Mouse (Mus musculus) forebrain, postnatal 0 days (tissue): ENCODE measurements around the gene Ralgps1. TPM values are rescaled to one million over a fixed set of nuclear protein-coding genes. Genes with fewer than 3 reads are reported as not detected.

Experiments used
- ATAC-seq: fragments of 200-750 bp; cut with Nextera tagmentation; 2 replicates; pipeline ENCODE4 v1.8.0; 2017; ENCODE audit warnings: mild to moderate bottlenecking, moderate library complexity
- DNase-seq: peaks from one replicate; pipeline ENCODE4 v3.0.0-alpha.2; 2015
- H3K27ac ChIP-seq: fragments of 300-500 bp; sonication (generic); 2 replicates; pipeline ENCODE4 v1.5.1; 2014; ENCODE audit warnings: low read depth, mild to moderate bottlenecking, antibody characterized with exemption, low read length, moderate library complexity, mixed read lengths
- H3K27me3 ChIP-seq: fragments of 300-500 bp; sonication (generic); 2 replicates; pipeline ENCODE4 v1.6.1; 2014; ENCODE audit warnings: mild to moderate bottlenecking, low read length, mixed read lengths; ENCODE audit not compliant: insufficient read depth
- H3K36me3 ChIP-seq: fragments of 300-500 bp; sonication (generic); 2 replicates; pipeline ENCODE4 v1.6.1; 2014; ENCODE audit warnings: mild to moderate bottlenecking, moderate library complexity; ENCODE audit not compliant: insufficient read depth
- H3K4me1 ChIP-seq: fragments of 300-500 bp; sonication (generic); 2 replicates; pipeline ENCODE4 v1.6.1; 2014; ENCODE audit warnings: antibody characterized with exemption; ENCODE audit not compliant: insufficient read depth
- H3K4me2 ChIP-seq: fragments of 300-500 bp; sonication (generic); 2 replicates; pipeline ENCODE4 v1.6.1; 2014; ENCODE audit warnings: low read depth, mild to moderate bottlenecking, moderate library complexity
- H3K4me3 ChIP-seq: fragments of 300-500 bp; sonication (generic); 2 replicates; pipeline ENCODE4 v1.5.1; 2014; ENCODE audit warnings: low read depth, low read length, mixed read lengths
- H3K9ac ChIP-seq: fragments of 300-500 bp; sonication (generic); 2 replicates; pipeline ENCODE4 v1.6.1; 2014; ENCODE audit warnings: mild to moderate bottlenecking
- H3K9me3 ChIP-seq: fragments of 300-500 bp; sonication (generic); 2 replicates; pipeline ENCODE4 v1.6.1; 2016; ENCODE audit warnings: low read length
- CTCF ChIP-seq: sonication (generic); IDR thresholded peaks from 2 replicates; pipeline ENCODE4 v1.5.1; 2016; ENCODE audit warnings: antibody characterized with exemption, control low read depth, low read depth
- WGBS: fragments of 180-500 bp; shearing (Covaris S2); extraction: QIAGEN DNeasy Blood & Tissue Kit; methylation state at CpG from one replicate; pipeline ENCODE4 v1.1.7; 2014; 5-methylcytosine and 5-hydroxymethylcytosine counted together
- polyA plus RNA-seq: library from polyadenylated mRNA; unstranded; fragments of >200 nt; fragmentation: Nextera tagmentation; extraction: Ambion mirVana; gene quantifications from 2 replicates; pipeline ENCODE4 v1.2.1, GENCODE M21; 2015
- total RNA-seq: library from RNA; depleted of rRNA; stranded (reverse); fragments of >200 nt; gene quantifications from 2 replicates; pipeline ENCODE4 v1.2.3, GENCODE M21; 2014

Gene Ralgps1
- total and polyA plus RNA-seq, 2 experiments from 2014 or later, result 24.6 to 66.9 TPM

DNA sequence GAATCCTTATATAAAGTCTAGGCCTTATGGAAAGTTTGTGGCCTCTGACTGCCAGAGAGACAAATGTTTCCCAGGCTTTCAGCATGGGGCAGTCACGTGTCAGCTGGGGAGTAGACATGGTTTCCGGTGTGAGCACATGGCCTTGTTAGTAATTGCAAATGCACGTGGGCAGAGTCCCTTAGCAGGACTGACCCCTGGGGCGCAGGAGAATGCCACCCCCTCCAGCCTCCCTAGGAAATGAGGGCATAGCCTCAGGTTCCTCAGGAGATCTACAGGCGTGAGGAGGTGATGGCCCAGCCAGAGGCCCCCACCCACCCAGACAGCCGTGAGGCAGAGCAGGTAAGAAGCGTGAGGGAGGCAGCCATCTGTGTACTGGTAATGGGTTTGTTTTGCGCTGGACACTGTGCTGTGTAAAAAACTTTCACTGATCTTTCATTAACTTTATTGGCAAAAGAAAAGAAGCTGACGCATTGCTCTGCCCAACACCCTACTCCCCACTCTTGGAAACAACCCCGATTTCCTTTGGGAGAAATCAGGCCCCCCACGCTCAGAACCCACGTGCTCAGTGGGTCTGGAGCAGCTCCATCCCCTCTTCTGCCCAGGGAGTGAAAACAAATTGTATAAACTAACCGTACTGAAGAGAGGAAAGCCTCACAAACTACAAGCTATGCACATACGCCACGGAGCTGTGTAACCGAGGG lies 191.2 kb downstream of the Ralgps1 start:
- no peak for TF ChIP-seq CTCF
- H3K27me3 ChIP-seq, result no peaks in the 10 kb centered on the region
- H3K4me2 ChIP-seq, result no peak overlapping the region
- H3K27ac ChIP-seq, result no peak overlapping the region
- 22% methylated on average over 16 of the region's 16 CpGs for WGBS
- H3K4me1 ChIP-seq, result peaks cover 10% of the 10 kb centered on the region; the same call in 1 of the 2 replicates
- ATAC-seq (0 out of 2 replicates have a peak, but pooled peaks have one; percentile 21), DNase-seq (no peak)
- H3K9ac ChIP-seq, result no peak overlapping the region
- no peak overlapping the region for H3K4me3 ChIP-seq
- no peaks in the 10 kb centered on the region for H3K36me3 ChIP-seq
- no peaks in the 10 kb centered on the region for H3K9me3 ChIP-seq

DNA sequence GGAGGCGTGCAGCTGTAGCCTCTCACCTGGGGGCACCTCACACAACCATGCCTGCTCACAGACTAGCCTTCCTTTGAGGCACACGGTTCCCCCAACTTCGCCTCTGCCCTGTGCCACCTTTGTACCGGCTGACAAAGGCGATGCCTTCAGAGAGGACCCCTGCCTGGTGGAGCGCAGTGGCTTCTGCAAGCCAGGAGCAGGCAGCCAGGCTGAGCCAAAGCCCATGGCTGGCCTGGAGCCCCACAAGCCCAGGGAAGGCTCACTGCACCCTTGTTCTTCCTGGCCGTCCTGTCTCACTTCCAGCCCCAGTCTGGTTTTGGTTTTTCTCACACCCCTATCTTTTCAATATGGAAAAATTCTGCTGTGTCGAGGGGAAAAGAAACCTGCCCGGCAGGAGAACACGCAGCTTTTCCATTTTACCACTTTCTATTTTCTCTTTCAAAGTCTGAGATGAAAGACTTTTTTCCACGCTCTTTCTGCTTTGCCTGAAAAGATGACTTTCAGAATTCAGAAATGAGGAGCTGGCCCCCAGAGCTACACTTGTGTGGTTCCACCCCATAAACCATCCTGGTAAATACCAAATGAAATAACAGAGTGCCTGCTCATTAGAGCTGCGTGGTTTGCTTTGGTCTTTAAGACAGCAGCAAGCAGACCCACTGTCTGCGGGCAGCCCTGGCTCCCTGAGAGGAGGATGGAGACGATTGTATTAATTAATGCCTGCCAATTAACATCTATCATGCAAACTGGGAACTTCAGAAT lies 191.9 kb downstream of the Ralgps1 start:
- no peak overlapping the region for H3K9ac ChIP-seq
- H3K27me3 ChIP-seq, result no peaks in the 10 kb centered on the region
- H3K4me3 ChIP-seq, result no peak overlapping the region
- H3K4me2 ChIP-seq, result no peak overlapping the region
- H3K9me3 ChIP-seq, result no peaks in the 10 kb centered on the region
- no peak for TF ChIP-seq CTCF
- peaks cover 8% of the 10 kb centered on the region; the same call in 1 of the 2 replicates for H3K4me1 ChIP-seq
- peak overlapping the region; percentile 54 for H3K27ac ChIP-seq
- no peaks in the 10 kb centered on the region for H3K36me3 ChIP-seq
- ATAC-seq (peak; percentile 27), DNase-seq (no peak)
- WGBS, result 21% methylated on average over 14 of the region's 14 CpGs

DNA sequence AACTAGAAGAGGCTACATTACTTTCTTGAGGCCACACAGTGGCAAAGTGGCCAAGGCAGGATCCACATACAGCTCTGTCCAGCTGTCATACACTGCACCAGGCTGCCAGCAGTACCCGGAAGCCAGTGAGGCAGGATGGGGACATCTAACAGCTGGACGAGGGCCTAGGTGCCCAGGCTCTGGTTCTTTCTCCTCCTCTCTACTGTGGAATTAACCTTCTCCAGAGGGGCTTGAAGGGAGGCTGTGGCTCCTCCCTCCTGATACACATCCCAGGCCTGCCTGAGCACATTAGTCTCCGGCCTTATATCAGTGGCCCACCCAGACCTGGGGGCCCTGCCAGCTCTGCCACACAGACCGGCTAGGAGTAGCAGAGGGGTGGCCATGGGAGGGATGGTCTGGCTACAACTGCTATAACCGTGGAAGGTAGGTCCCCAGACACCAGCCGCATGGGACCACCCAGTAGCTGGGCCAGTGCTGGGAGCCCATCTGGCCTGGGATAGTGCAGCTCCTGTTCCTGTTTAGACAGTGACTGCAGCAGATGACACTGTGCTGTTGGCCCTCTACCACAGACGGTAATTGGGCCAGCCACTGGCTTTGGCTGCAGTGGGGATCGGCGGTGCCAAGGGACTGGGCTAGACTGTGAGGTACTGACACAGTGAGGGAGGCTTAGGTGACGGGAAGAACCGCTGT lies 192.9 kb downstream of the Ralgps1 start:
- WGBS, result 43% methylated on average over 11 of the region's 11 CpGs
- ATAC-seq (peak; percentile 70), DNase-seq (peak; percentile 43)
- H3K9me3 ChIP-seq, result no peaks in the 10 kb centered on the region
- H3K4me1 ChIP-seq, result peaks cover 7% of the 10 kb centered on the region; the same call in 1 of the 2 replicates
- no peaks in the 10 kb centered on the region for H3K27me3 ChIP-seq
- no peak overlapping the region for H3K9ac ChIP-seq
- H3K36me3 ChIP-seq, result peaks cover 6% of the 10 kb centered on the region
- H3K4me3 ChIP-seq, result no peak overlapping the region
- TF ChIP-seq CTCF, result no peak
- no peak overlapping the region for H3K27ac ChIP-seq
- no peak overlapping the region for H3K4me2 ChIP-seq

DNA sequence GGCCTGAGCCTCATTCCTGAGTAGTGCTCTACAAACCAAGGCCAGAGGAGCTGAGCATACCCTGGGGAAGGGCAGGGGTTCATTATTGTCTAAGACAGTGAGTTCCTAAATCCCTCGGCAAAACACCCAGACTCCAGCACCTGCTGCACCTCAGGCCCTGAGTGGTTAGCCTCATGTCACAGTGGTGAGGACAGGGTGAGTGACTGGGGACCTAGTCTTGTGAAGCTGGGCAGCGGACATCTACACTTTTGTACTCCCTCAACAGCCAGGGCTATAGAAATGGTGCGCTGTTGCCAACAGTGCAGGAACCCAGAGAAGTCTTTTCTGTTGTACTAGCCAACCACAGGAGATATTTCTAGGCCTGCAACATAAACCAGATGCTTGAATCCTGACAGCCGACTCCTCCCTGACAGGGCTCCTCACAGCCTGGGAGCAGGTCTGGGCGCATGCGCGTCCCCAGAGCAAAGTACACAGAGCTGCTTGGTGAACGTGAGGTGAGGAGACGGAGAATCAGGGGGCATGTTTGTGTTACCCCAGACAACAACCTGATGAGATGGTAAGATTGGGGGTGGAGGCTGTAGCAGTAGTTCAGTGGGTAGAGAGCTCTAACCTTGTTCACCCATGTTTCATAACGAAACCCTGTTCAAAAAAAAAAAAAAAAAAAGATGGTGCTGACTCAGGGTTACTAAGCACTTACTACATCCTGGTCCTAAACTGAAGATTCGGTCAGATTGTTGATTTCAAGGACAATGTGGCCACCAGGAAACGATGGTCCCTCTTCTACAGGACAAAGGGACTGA lies 193.6 kb downstream of the Ralgps1 start:
- Histone ChIP-seq H3K4me2 (no peak overlapping the region), H3K9me3 (no peaks in the 10 kb centered on the region), H3K27me3 (no peaks in the 10 kb centered on the region), H3K4me3 (no peak overlapping the region), H3K27ac (no peak overlapping the region), H3K9ac (no peak overlapping the region), H3K36me3 (peaks cover 14% of the 10 kb centered on the region), H3K4me1 (peaks cover 7% of the 10 kb centered on the region; the same call in 1 of the 2 replicates)
- 91% methylated on average over 12 of the region's 12 CpGs for WGBS
- DNase-seq, result no peak
- TF ChIP-seq CTCF, result no peak
- ATAC-seq, result no peak

DNA sequence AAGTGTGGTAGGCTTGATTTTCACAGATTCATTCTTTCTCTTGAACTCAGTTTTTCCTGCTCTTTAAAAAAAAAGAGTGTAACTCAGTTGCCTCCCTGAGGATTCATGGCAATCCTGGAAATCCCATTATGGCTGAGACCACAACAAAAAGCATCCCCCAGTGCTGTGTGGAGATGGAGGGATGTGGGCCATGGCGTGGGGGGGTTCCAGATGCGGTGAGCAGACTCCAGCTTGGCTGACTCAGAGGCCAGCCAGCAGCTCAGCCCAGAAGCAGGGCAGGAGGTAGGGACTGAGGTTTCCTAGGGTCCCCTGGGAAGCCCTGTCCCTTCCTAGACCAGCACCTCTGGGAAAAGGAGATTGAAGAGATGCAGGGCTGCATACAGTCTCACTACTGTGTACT lies 194.4 kb downstream of the Ralgps1 start:
- Histone ChIP-seq H3K36me3 (peaks cover 20% of the 10 kb centered on the region), H3K9me3 (no peaks in the 10 kb centered on the region), H3K4me2 (no peak overlapping the region), H3K27me3 (no peaks in the 10 kb centered on the region), H3K4me1 (peaks cover 7% of the 10 kb centered on the region; the same call in 1 of the 2 replicates), H3K9ac (no peak overlapping the region), H3K4me3 (no peak overlapping the region), H3K27ac (no peak overlapping the region)
- no peak for ATAC-seq
- no peak for TF ChIP-seq CTCF
- 59% methylated on average over 2 of the region's 2 CpGs for WGBS
- DNase-seq, result no peak

DNA sequence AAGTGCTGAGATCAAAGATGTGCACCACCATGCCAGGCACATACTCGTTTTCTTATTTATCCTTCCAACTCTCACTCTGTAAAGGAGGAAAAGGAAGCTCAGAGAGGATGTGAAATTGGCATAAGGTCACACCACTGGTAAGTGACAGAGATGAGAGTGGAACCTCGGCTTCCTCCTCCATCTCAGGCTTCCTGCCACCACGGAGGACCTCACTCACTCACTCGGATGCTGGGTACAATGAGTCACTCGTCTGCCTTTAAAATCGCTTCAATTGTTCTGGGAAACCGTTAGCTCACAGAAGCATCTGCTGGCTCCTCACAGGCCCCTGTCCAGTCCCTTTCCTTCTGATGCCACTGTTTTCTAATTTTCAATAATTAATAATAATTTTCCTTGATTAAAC lies 194.8 kb downstream of the Ralgps1 start:
- no peak overlapping the region for H3K4me3 ChIP-seq
- H3K36me3 ChIP-seq, result peaks cover 20% of the 10 kb centered on the region
- no peak overlapping the region for H3K27ac ChIP-seq
- WGBS, result 39% methylated on average over 7 of the region's 7 CpGs
- H3K9ac ChIP-seq, result no peak overlapping the region
- H3K4me2 ChIP-seq, result no peak overlapping the region
- H3K27me3 ChIP-seq, result no peaks in the 10 kb centered on the region
- ATAC-seq (no peak), DNase-seq (no peak)
- H3K9me3 ChIP-seq, result no peaks in the 10 kb centered on the region
- no peak for TF ChIP-seq CTCF
- H3K4me1 ChIP-seq, result peaks cover 7% of the 10 kb centered on the region; the same call in 1 of the 2 replicates
